Mouse (Mus musculus) layer of hippocampus, adult 18-20 months (tissue): Measurements from ENCODE around the gene Ndufab1. TPM values are rescaled to one million over a fixed set of nuclear protein-coding genes. Genes with fewer than 3 reads are reported as not detected.

Experiments
- DNase-seq, 2 experiments: peaks; one replicate each; pipeline ENCODE4 v3.0.0; 2022; ENCODE audit warnings: low spot score in 2 of 2
- total RNA-seq, 2 experiments: library from RNA; stranded (reverse); gene quantifications; 2 replicates each; pipeline ENCODE4 v1.2.3; 2021

The Ndufab1 gene
- total RNA-seq, 2 experiments from 2014 or later = 305 to 306 TPM

DNA sequence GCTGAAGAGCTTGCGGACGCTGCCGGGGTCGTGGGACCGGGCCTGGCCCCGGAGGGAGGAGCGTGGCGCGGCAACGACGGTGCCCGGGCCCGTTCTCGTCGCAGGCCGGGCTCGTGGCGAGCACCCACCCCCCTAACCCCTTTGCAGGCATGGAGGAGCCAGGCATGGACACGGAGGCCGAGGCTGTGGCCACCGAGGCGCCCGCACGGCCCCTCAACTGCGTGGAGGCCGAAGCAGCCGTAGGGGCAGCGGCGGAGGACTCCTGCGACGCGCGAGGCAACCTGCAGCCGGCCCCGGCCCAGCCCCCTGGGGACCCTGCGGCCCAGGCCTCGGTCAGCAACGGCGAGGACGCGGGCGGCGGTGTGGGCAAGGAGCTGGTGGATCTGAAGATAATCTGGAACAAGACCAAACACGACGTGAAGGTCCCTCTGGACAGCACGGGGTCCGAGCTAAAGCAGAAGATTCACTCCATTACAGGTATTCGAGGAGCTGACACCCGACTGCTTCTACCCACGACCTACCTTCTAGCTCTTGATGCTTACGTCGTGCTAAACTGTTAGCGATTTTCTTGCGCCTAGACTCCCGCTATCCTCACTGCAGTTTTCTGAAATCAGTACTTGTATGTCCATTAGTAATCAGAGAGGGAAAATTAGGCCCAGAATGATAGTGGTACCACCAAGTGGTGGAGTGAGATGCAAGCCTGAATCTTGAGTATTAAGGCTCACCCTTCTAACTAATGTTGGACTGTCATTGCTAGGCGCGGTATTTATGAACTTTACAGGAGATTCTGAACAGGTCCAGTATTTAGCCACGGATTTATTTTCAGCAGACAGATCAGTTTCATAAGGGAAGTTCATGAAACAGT, 33.9 kb downstream of the Ndufab1 start:
- DNase-seq = peak in 1 of 2 experiments; percentile 16

DNA sequence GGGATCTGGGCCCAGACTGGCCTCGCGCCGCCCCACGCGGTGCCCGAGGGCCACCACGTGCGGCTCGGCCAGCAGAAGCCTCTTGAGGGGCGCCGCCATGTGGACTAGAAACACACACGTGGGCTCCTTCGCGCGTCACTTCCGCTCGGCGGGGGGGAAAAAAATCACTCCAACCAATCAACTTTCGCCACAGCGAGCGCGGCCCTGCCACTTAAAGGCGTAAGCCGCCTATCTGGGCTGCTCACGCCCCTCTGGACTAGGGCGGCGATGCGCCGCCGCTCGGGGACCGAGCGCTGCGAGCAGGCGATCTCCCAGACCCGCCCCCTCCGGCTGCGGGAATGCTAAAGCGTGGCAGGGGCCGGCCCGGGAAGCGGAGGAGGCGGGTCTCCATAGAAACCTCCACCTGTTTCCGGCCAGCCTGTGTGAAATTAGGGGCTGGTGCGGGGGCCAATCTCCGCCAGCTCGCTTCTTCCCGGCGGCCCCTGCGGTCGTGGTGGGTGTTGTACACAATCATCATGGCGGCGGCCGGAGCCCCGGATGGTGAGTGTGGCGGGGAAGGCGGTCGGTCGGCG, 34.7 kb downstream of the Ndufab1 start, which contains the start of the genes Ubfd1 and Ears2:
Gene Ubfd1 (plus strand): TSS at position 231 of the 572 bp plus-strand sequence.
Gene Ears2 (minus strand): TSS at position 319 of the 572 bp plus-strand sequence.
- DNase-seq = peak; percentile 98 to 99

DNA sequence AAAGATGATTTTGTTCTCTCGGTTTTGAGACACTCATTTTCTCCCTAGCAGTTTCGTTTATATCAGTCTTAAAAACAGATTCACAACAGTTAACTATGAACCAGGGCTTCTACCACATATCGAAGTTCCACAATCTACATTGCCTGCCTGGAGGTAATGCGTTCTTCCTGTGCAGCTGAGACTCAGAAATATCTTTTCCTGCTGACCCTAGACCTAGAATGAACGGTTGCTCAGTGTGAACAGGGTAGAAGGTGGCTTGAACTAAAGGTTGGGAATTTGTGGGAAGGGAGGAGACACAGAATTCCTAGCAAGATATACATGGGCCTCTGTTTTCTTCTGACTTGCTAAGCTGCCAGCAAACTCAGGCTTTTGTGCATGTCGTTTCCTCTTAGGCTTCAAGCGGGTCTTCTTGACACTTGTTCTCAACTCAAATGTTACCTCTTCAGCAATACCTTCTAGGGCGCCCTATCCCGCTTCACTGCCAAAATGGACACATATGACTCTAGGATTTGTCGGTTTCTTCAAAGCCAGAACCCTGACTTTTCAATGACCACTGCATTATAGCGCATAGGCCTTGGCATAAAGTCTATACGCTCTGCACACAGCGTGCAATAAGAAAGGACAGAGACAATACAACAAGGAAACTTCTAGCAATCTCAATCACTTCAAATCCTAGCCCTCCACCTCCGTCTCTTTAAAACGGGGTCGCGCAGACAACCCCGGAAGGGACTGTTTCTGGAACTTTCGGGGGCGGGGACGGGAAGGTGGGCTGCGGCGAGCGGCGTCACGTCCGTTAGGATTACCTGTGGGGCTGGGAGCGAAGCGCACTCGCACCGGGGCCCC, 35.4 kb downstream of the Ndufab1 start:
- no peak for DNase-seq

DNA sequence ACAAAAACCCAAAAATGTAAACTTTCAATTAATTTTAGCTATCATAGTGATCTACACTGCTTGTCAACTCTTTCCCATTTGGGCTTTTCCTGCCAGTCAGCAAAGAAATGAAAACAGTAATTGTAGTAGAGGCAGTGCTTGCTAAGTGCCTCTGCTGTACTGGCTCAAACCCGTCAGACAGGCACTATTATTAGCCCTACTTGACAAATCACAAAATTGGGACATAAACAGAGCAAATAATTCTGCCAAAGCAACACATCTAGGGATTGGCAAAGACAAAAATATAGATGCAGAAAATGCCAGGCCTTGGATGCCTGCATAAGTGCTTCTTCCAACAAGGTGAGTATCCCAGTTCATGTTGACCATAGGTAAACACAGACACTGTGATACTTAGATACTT, 36.0 kb downstream of the Ndufab1 start:
- DNase-seq = no peak

DNA sequence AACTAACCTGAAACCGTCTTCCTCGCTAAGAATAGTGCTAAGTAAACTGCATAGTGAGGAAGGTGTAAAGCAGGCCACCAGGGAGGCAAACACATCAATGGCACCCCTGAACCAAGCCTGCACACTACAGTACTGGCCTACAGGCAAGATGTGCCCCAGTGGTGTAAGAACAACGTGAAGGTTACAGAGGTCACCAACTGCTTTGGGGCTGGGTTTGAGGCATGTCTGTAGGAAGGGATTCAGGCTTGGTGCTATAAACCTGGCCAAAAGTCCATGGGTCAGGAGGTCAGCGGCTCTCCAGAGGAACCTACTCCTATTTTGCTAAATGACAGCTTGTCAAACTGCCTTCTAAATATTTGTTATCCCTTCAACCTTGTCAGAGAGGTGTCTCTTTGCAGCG, 45.1 kb downstream of the Ndufab1 start:
- no peak for DNase-seq

DNA sequence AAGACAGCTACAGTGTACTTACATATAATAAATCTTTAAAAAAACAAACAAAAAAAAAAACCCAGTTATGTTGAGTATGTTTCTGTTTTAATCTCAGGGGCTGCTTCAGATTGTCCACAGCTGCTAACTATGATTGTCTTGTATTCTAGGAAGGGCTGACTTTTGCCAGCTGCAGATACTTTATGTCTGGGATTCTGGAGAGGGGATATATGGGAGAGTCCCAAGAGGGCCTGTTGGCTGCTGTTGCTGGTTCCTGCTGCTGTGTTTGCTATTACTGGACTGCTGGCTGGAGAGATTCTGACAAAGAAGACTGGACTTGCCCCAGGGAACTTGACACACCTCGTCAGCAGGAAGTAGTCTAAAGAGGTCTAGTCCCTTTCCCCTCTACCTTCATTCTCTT, 50.9 kb downstream of the Ndufab1 start:
- no peak for DNase-seq

DNA sequence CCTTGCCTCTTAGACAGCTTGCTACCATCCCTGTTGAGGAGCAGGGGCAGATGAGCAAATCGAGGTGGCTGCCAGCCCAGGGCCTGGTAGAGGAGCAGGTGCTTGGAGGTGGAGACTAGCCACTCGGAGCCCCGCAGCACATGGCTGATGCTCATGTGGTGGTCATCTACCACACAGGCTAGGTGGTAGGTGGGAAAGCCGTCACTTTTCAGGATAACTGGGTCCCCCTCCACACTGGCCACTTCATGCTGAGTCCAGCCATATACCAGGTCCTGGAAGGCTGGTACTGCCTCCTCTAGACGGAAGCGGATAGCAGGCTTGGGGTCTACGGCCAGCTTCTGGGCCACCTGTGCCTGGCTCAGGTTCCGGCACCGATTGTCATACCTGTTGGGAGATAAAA, 53.5 kb downstream of the Ndufab1 start:
- DNase-seq = no peak

DNA sequence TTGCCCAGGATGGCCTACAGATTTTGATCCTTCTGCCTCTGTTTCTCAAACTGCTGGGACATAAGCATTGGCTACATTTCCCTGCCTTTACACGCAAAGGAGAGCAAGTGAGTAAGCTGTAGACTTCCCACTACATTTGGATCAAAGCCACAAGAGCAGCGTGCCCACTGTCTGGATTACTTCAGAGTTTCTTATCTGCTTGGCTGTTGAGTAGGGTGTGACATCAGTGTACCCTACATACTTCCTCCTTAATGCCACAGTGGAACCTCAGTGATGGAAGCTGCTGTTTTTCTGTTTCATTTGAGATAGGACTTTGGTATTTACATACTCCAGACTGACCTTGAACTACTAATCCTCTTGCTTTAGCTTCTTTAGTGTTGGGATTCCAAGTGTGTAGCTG, 54.9 kb downstream of the Ndufab1 start:
- DNase-seq = no peak

DNA sequence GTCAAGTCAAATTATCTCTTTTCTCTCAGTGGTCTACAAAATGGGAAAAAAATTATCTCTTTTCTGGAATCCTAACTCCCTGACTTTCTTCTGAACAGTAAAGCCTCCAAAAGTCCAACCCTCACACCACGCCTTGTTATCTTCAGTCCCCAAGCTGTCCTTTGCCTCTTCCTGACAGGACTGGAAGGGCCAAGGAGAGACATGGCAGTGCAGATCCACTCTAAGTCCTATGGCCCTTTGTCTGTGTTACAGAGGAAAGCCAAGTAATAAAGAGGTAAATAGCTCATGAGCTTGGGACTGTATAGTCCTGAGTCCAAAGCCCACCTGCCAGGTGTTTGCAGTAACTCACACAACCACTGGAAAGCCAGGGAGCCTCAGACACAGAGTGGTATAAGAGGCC, 56.0 kb downstream of the Ndufab1 start:
- DNase-seq = no peak

DNA sequence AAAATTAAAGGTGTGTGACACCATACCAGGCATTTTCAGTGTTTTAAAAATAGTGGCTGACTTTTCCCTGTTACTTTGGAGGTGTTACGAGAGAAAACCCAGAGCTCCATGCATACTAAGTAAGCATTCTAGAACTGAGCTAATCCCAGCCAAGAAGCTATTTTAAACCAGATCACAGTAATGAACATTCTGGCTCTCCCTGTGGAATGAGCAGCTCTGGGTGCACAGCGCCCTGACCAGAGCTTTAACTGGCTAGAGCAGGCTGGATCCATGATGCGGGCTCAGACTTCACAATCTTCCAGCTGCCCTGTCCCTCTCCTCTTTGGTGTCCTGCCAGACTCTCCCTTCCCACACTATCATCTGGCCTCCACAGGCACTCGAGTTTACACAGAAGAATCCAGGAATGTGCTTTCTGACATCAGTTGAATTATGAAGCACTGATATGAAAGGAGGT, 56.5 kb downstream of the Ndufab1 start:
- peak in 1 of 2 experiments; percentile 40 for DNase-seq

DNA sequence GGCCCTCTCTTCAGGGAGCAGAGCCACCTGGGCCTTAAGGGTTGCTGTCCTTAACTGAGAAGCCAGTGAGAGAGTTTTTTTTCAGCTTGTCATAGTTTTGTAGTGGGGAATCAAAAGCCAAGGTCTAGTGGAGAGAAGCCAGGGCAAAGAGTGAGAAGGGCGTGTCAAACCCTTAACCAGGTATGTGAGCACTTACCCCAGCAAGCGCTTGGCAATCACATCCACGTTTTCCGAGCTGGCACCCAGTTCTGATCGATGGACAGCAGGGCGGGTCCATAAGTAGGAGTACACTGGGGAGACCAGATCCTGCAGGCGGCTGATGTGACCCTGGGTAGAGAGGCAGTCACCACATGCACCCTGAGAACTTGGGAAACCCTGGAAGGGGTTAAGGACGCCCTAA, 57.6 kb downstream of the Ndufab1 start:
- no peak for DNase-seq

Other genes with a start within 250 kb of the Ndufab1 start
- not detected for gene Scnn1b, start 236.8 kb downstream of the Ndufab1 start, total RNA-seq
- gene Cog7, start 120.2 kb downstream of the Ndufab1 start, total RNA-seq = 10 to 100 TPM; 41.5 to 46.0 TPM
- gene Gga2, start 80.7 kb downstream of the Ndufab1 start, total RNA-seq = 10 to 100 TPM; 29.0 to 30.3 TPM
- gene Ubfd1, start 34.7 kb downstream of the Ndufab1 start, total RNA-seq = 10 to 100 TPM; 55.0 to 60.1 TPM
- 1 to 10 TPM; 9.5 to 9.9 TPM for gene Ears2, start 34.6 kb downstream of the Ndufab1 start, total RNA-seq
- gene Palb2, start 31.1 kb upstream of the Ndufab1 start, total RNA-seq = 1 to 10 TPM; 1.1 to 1.9 TPM
- gene Dctn5, start 31.2 kb upstream of the Ndufab1 start, total RNA-seq = 100 to 1,000 TPM; 104 TPM
- 1 to 10 TPM; 1.4 to 1.9 TPM for gene Plk1, start 57.6 kb upstream of the Ndufab1 start, total RNA-seq
- gene Ern2, start 84.3 kb upstream of the Ndufab1 start, total RNA-seq = 1 to 10 TPM in 1 of 2 experiments, under 1 TPM in 1; 0.36 to 1.1 TPM
- gene Chp2, start 117.6 kb upstream of the Ndufab1 start, total RNA-seq = 1 to 10 TPM; 3.3 to 3.7 TPM
- 100 to 1,000 TPM; 741 to 778 TPM for gene Prkcb, start 186.9 kb upstream of the Ndufab1 start, total RNA-seq